ENCODE assay signal across 17 mouse cellular contexts in genomic region chr17:30638996-30639395, GRCm38 (mm10).
"Had no signal": no experiment of that assay in that cellular context is flagged by ENCODE, and none has a peak within 500 bp of the region (broad histone marks: within the 10 kb centered on the region; RNA-seq: fewer than 3 reads in every experiment).

No protein-coding gene starts in this region.

- H3K4me1 ChIP-seq: lung, embryonic 15.5 days; midbrain, embryonic 15.5 days; neural tube, embryonic 12.5 days; stomach, embryonic 15.5 days had no signal

- H3K27me3 ChIP-seq: lung, embryonic 15.5 days; midbrain, embryonic 13.5 days; midbrain, embryonic 15.5 days; neural tube, embryonic 12.5 days; stomach, embryonic 15.5 days had no signal

- H3K4me3 ChIP-seq: lung, embryonic 15.5 days; megakaryocyte, embryonic 14.5 days; midbrain, embryonic 13.5 days; midbrain, embryonic 15.5 days; neural tube, embryonic 12.5 days; stomach, embryonic 15.5 days had no signal

- H3K36me3 ChIP-seq: lung, embryonic 15.5 days; midbrain, embryonic 13.5 days; midbrain, embryonic 15.5 days; neural tube, embryonic 12.5 days; stomach, embryonic 15.5 days had no signal

- ATAC-seq: lung, postnatal 0 days; midbrain, embryonic 13.5 days; midbrain, embryonic 15.5 days had no signal

- DNase-seq: lung, adult 2 months; lung, postnatal 14 days; lung, postnatal 36 days; right cerebral cortex, postnatal 14 days; thymus, adult 2 months; thymus, postnatal 25 days; thymus, postnatal 4 days had no signal

- H3K9ac ChIP-seq: lung, embryonic 15.5 days; midbrain, embryonic 13.5 days; midbrain, embryonic 15.5 days; neural tube, embryonic 12.5 days; stomach, embryonic 15.5 days had no signal

- H3K4me2 ChIP-seq: lung, embryonic 15.5 days; midbrain, embryonic 11.5 days; midbrain, embryonic 13.5 days; midbrain, embryonic 15.5 days; neural tube, embryonic 12.5 days; stomach, embryonic 15.5 days had no signal

- H3K9me3 ChIP-seq: lung, embryonic 15.5 days; midbrain, embryonic 13.5 days; midbrain, embryonic 15.5 days; neural tube, embryonic 12.5 days; stomach, embryonic 15.5 days had no signal

- H3K27ac ChIP-seq: lung, embryonic 15.5 days; macrophage; midbrain, embryonic 13.5 days; midbrain, embryonic 15.5 days; neural tube, embryonic 12.5 days; stomach, embryonic 15.5 days; stomach, postnatal 0 days had no signal
